Mouse (Mus musculus): ENCODE measurements around the gene A530032D15Rik.
"Not testable (repeated sequence)": the region's sequence is repeated elsewhere in the genome, so short reads cannot be mapped to it uniquely, and the experiment has no call there.

DNA sequence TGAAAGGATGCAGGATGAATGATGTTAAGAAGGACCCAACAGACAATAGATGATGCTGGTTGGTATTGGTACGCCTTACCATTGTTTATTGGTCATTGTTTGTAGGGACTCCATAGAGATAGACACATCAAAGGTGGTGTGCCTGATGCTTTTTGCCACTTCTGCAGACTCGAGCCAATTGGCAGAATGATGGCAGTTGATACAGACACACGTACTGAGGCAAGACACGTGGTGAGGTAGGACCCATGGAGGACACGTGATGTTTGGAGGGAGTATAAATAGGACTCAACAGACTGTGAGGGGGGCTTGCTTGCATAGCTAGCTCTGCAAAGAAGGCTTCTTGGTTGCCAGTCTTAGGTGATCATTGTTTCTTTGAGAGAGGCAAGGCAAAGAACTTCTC is 45.5 kb upstream of the A530032D15Rik start:
- not testable (repeated sequence) for TF ChIP-seq CTCF (IDR thresholded peaks at IDR 0.05; ENCODE audit: extremely low read depth, insufficient read length, insufficient replicate concordance, low read depth, low read length); POLR2A (IDR thresholded peaks at IDR 0.05; ENCODE audit: low read depth, low read length)

Measured in small intestine, adult 2 months (tissue).